Mouse (Mus musculus): ENCODE results near the gene Rbm31y.
"Not testable (repeated sequence)": the region's sequence is repeated elsewhere in the genome, so short reads cannot be mapped to it uniquely, and the experiment has no call there.

Rbm31y gene

GRCm38 (mm10) chrY:17400461-17400860, at the start of gene Rbm31y:
Gene Rbm31y, plus strand, starts transcription at chrY:17400761.
- DNase-seq (ENCODE audit: low spot score in 2 of 2) = not testable (repeated sequence)
